Comparison of ENCODE assay signal across 8 mouse cellular contexts in the genomic region with DNA sequence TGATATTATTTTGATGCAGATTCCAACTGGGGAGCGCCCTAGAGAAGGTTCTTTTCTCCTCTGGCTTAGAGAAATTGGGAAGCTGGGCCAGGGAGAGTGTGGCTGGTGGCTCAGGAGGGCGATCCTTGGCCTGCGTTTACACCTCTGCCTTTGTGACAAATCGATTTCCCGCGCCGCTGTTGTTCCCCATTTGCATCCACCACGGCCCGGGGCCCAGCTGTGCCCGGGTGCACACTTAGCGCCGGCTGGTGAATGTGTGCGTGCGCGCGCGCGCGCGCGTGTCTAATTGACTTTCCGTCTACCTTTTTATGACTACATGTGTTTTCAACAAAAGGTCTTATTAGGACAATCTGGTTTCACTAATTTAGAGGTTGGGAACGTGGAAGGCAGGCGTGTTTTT. TPM values are rescaled to one million over a fixed set of nuclear protein-coding genes. Genes with fewer than 3 reads are reported as not detected.
A peak's percentile ranks its signal among the peaks of the same experiment; 100 is the strongest.
DNase-seq lines count a peak whose midpoint lies in the region; ATAC-seq and TF ChIP-seq lines count a peak whose summit lies in the region.

No protein-coding gene starts in this region.

- no peaks in the 10 kb centered on the region for H3K36me3 ChIP-seq in heart, embryonic 12.5 days
- H3K36me3 ChIP-seq in hindbrain, postnatal 0 days (ENCODE audit: insufficient read depth, low read length): no peaks in the 10 kb centered on the region
- H3K36me3 ChIP-seq in midbrain, embryonic 16.5 days (ENCODE audit: control insufficient read depth, insufficient read depth, low read length): no peaks in the 10 kb centered on the region

- peak overlapping the region; percentile 34; the same call in 1 of the 2 replicates for H3K9ac ChIP-seq in heart, embryonic 12.5 days
- no peak overlapping the region for H3K9ac ChIP-seq in hindbrain, postnatal 0 days (replicated peaks; ENCODE audit: low read length)
- no peak overlapping the region for H3K9ac ChIP-seq in midbrain, embryonic 16.5 days (ENCODE audit: low read depth, low read length)

- H3K27ac ChIP-seq in heart, embryonic 12.5 days (ENCODE audit: poor library complexity, severe bottlenecking): no peak overlapping the region
- no peak overlapping the region for H3K27ac ChIP-seq in hindbrain, postnatal 0 days
- no peak overlapping the region for H3K27ac ChIP-seq in midbrain, embryonic 16.5 days (ENCODE audit: low read length)

- no peak for DNase-seq in heart, adult 11 months
- DNase-seq in embryo, embryonic 9.5 days (ENCODE audit: extremely low spot score): peak; percentile 63
- no peak for DNase-seq in hindbrain, postnatal 0 days (ENCODE audit: low spot score)
- no peak for DNase-seq in lung, postnatal 14 days
- no peak for DNase-seq in layer of hippocampus, postnatal 10 days (ENCODE audit: low spot score in 2 of 2)

- H3K9me3 ChIP-seq in heart, embryonic 12.5 days (replicated peaks): no peaks in the 10 kb centered on the region
- no peaks in the 10 kb centered on the region for H3K9me3 ChIP-seq in hindbrain, postnatal 0 days (ENCODE audit: low read length)
- no peaks in the 10 kb centered on the region for H3K9me3 ChIP-seq in midbrain, embryonic 16.5 days (replicated peaks; ENCODE audit: control insufficient read depth, low read length, poor library complexity, severe bottlenecking)

- H3K4me2 ChIP-seq in heart, embryonic 12.5 days: peak overlapping the region; percentile 64
- peak overlapping the region; percentile 46 for H3K4me2 ChIP-seq in hindbrain, postnatal 0 days (ENCODE audit: low read depth, low read length)
- H3K4me2 ChIP-seq in midbrain, embryonic 16.5 days (ENCODE audit: low read length): peak overlapping the region; percentile 44

- peaks cover 43% of the 10 kb centered on the region for H3K27me3 ChIP-seq in heart, embryonic 12.5 days (replicated peaks)
- peaks cover 45% of the 10 kb centered on the region for H3K27me3 ChIP-seq in hindbrain, postnatal 0 days (ENCODE audit: insufficient read depth, low read length)
- peaks cover 44% of the 10 kb centered on the region for H3K27me3 ChIP-seq in midbrain, embryonic 16.5 days (ENCODE audit: control insufficient read depth, insufficient read depth, low read depth, low read length)

- 6% methylated on average over 24 of the region's 24 CpGs for WGBS in heart, embryonic 12.5 days
- WGBS in hindbrain, postnatal 0 days: 7% methylated on average over 24 of the region's 24 CpGs
- 3% methylated on average over 24 of the region's 24 CpGs for WGBS in midbrain, embryonic 16.5 days

- no peak for ATAC-seq in heart, embryonic 12.5 days (ENCODE audit: insufficient number of reproducible peaks, low FRiP score)
- ATAC-seq in hindbrain, postnatal 0 days: no peak
- no peak for ATAC-seq in midbrain, embryonic 16.5 days
- no peak for ATAC-seq in erythroid progenitor cell, adult 5-6 weeks (replicated peaks; ENCODE audit: low FRiP score, poor library complexity, severe bottlenecking)

- no peak for TF ChIP-seq CTCF in hindbrain, postnatal 0 days (IDR thresholded peaks at IDR 0.05; ENCODE audit: low read depth)

- peak overlapping the region; percentile 36 for H3K4me3 ChIP-seq in heart, embryonic 12.5 days
- H3K4me3 ChIP-seq in hindbrain, postnatal 0 days (ENCODE audit: low read length): peak overlapping the region; percentile 24
- peak overlapping the region; percentile 27 for H3K4me3 ChIP-seq in midbrain, embryonic 16.5 days (ENCODE audit: low read depth, low read length)

- peaks cover 9% of the 10 kb centered on the region; the same call in 1 of the 2 replicates for H3K4me1 ChIP-seq in heart, embryonic 12.5 days (replicated peaks)
- H3K4me1 ChIP-seq in hindbrain, postnatal 0 days (ENCODE audit: insufficient read depth, low read length): no peaks in the 10 kb centered on the region; the same call in 1 of the 2 replicates
- H3K4me1 ChIP-seq in midbrain, embryonic 16.5 days (ENCODE audit: control insufficient read depth, insufficient read depth, low read length): peaks cover 27% of the 10 kb centered on the region

RNA-seq across cellular contexts. Expression of gene Prrx1, which starts 4.9 kb away (rescaled TPM):
- 7.5 and 9.4 TPM in 2 replicates for polyA plus RNA-seq in heart, embryonic 12.5 days (2016; fragmentation: Nextera tagmentation; extraction: Ambion mirVana)
- 3.7 and 4.8 TPM in 2 replicates for total RNA-seq in hindbrain, postnatal 0 days (2014; rRNA removed)
- 4.4 and 4.9 TPM in 2 replicates for polyA plus RNA-seq in hindbrain, postnatal 0 days (2015; fragmentation: Nextera tagmentation; extraction: Ambion mirVana)
- polyA plus RNA-seq in midbrain, embryonic 16.5 days (2015; fragmentation: Nextera tagmentation; extraction: Ambion mirVana): 2.8 and 3.4 TPM in 2 replicates
- total RNA-seq in erythroid progenitor cell, adult 5-6 weeks (2015; ENCODE audit: low replicate concordance): 0.42 TPM in 1 of 2 replicates, not detected in the other
- 0.51 TPM in 1 of 2 replicates, not detected in the other for total RNA-seq in erythroid progenitor cell, adult 5-6 weeks (2017; ENCODE audit: low replicate concordance)
- total RNA-seq in layer of hippocampus, postnatal 10 days (2021): 1 to 10 TPM; 8.1 to 8.8 TPM
